Mouse (Mus musculus) myocyte (in vitro differentiated cells): Measurements from ENCODE around the gene Hapln1.

Source experiments
- CEBPB ChIP-seq: IDR thresholded peaks from 2 replicates; pipeline ENCODE4 v1.6.1; 2011; ENCODE audit warnings: mild to moderate bottlenecking, moderate library complexity; ENCODE audit not compliant: poor library complexity, insufficient read depth, severe bottlenecking
- MYOD1 ChIP-seq, 3 experiments: IDR thresholded peaks; one replicate each; pipeline ENCODE4 v1.6.1; 2011; ENCODE audit warnings: control low read depth in 2 of 3, low read depth in 2 of 3, mild to moderate bottlenecking in 2 of 3, moderate library complexity in 1 of 3; ENCODE audit not compliant: insufficient read length in 2 of 3, control insufficient read depth in 1 of 3
- POLR2A ChIP-seq: IDR thresholded peaks from one replicate; pipeline ENCODE4 v1.6.1; 2011; ENCODE audit warnings: low read depth, mild to moderate bottlenecking, control low read depth, moderate library complexity; ENCODE audit not compliant: insufficient read length
- SRF ChIP-seq: IDR thresholded peaks from one replicate; pipeline ENCODE4 v1.6.1; 2011; ENCODE audit warnings: low read depth; ENCODE audit not compliant: control insufficient read depth, insufficient read length
- TCF12 ChIP-seq: IDR thresholded peaks from one replicate; pipeline ENCODE4 v1.6.1; 2011; ENCODE audit warnings: mild to moderate bottlenecking, control low read depth; ENCODE audit not compliant: poor library complexity, insufficient read depth, severe bottlenecking
- USF1 ChIP-seq: IDR thresholded peaks from one replicate; pipeline ENCODE4 v1.6.1; 2011; ENCODE audit warnings: low read depth, mild to moderate bottlenecking, control low read depth, moderate library complexity

- TF ChIP-seq POLR2A (no peak), USF1 (no peak), SRF (no peak), TCF12 (no peak), MYOD1 (IDR thresholded peaks at IDR 0.05; ENCODE audit: control insufficient read depth in 1 of 3, insufficient read length in 2 of 3, low read depth in 2 of 3) (no peak), CEBPB (no peak)
Observed at GRCm38 (mm10) chr13:89637012-89637411, 97.4 kb downstream of the Hapln1 start.
